Mouse (Mus musculus) forebrain, embryonic 11.5 days (tissue): ENCODE results near the gene Map4k3. TPM values are rescaled to one million over a fixed set of nuclear protein-coding genes. Genes with fewer than 3 reads are reported as not detected.

Experiments used
- ATAC-seq: fragments of 200-750 bp; cut with Nextera tagmentation; replicated peaks from 2 replicates; pipeline ENCODE4 v1.8.0; 2017; ENCODE audit warnings: moderate TSS enrichment; ENCODE audit not compliant: low FRiP score
- DNase-seq: peaks from one replicate; pipeline ENCODE4 v3.0.0-alpha.2; 2017; ENCODE audit warnings: low spot score
- H3K27ac ChIP-seq: fragments of 300-500 bp; sonication (generic); 2 replicates; pipeline ENCODE4 v1.5.1; 2014; ENCODE audit warnings: low read depth, low read length
- H3K27me3 ChIP-seq: fragments of 300-500 bp; sonication (generic); 2 replicates; pipeline ENCODE4 v1.6.1; 2014; ENCODE audit warnings: mild to moderate bottlenecking, low read length, mixed read lengths; ENCODE audit not compliant: control insufficient read depth, insufficient read depth
- H3K36me3 ChIP-seq: fragments of 300-500 bp; sonication (generic); 2 replicates; pipeline ENCODE4 v1.6.1; 2014; ENCODE audit warnings: mild to moderate bottlenecking, low read length, moderate library complexity, mixed read lengths; ENCODE audit not compliant: control insufficient read depth, insufficient read depth
- H3K4me1 ChIP-seq: fragments of 300-500 bp; sonication (generic); replicated peaks from 2 replicates; pipeline ENCODE4 v1.6.1; 2014; ENCODE audit warnings: low read length, mixed read lengths; ENCODE audit not compliant: control insufficient read depth, insufficient read depth
- H3K4me2 ChIP-seq: fragments of 300-500 bp; sonication (generic); 2 replicates; pipeline ENCODE4 v1.6.1; 2014; ENCODE audit warnings: low read depth, mild to moderate bottlenecking, low read length, moderate library complexity, mixed read lengths; ENCODE audit not compliant: severe bottlenecking
- H3K4me3 ChIP-seq: fragments of 300-500 bp; sonication (generic); 2 replicates; pipeline ENCODE4 v1.5.1; 2014; ENCODE audit warnings: low read depth, low read length
- H3K9ac ChIP-seq: fragments of 300-500 bp; sonication (generic); 2 replicates; pipeline ENCODE4 v1.6.1; 2014; ENCODE audit warnings: low read length
- H3K9me3 ChIP-seq: fragments of 300-500 bp; sonication (generic); 2 replicates; pipeline ENCODE4 v1.6.1; 2016; ENCODE audit warnings: low read length, mixed read lengths; ENCODE audit not compliant: control insufficient read depth
- WGBS: fragments of 180-500 bp; shearing (Covaris S2); extraction: QIAGEN DNeasy Blood & Tissue Kit; methylation state at CpG from one replicate; pipeline ENCODE4 v1.1.7; 2014; 5-methylcytosine and 5-hydroxymethylcytosine counted together
- polyA plus RNA-seq: library from polyadenylated mRNA; unstranded; fragments of >200 nt; fragmentation: Nextera tagmentation; extraction: Ambion mirVana; gene quantifications from 2 replicates; pipeline ENCODE4 v1.2.1, GENCODE M21; 2014

Map4k3 gene
- 26.6 and 28.1 TPM in 2 replicates for polyA plus RNA-seq

DNA sequence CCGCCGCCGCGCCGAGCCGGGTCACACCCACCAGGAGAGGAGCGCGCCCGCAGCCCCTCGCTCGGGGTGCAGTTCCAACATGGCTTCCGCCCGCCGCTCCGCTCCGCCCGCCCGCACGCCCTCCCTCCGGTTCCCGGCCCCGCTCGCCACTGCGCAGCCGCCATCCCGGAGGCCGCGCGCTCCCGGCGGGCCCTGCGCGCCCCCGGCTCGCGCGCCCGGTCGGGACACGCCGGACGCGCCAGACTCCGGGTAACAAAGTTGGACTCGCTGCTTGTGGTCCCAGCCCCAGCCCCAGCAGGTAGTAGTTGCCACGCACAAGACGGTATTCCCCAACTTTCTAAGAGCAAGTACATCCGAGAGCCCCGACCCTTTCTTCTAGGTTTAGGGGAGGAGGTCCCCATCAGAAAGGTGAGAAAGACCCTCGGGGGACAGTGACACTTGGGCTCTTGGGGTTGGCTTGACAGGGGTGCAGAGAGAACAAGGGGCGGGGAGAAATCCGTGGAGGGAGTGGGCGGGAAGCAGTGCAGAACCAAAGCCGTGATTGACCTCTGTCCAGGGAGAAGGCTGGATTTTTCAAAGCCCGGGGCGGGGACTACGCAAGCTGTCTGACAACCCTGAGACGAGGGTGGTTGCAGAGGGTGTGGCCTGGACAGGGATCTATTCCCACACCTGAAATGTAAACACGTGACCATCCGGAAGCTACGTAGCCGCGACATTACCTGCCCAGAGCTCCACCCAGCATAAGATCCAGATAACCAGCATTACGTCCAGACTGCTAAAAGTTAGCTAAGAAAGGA is at the start of gene Map4k3:
TSS of gene Map4k3 (minus strand) at position 424 of the 797 bp plus-strand sequence.
- no peaks in the 10 kb centered on the region; the same call in 1 of the 2 replicates for H3K4me1 ChIP-seq
- H3K4me3 ChIP-seq = peak within 1 kb of the TSS; percentile 73
- H3K9me3 ChIP-seq = no peaks in the 10 kb centered on the region
- H3K9ac ChIP-seq = peak within 1 kb of the TSS; percentile 88
- ATAC-seq = peak; percentile 96
- no peaks in the 10 kb centered on the region for H3K36me3 ChIP-seq
- peak; percentile 95 for DNase-seq
- H3K27me3 ChIP-seq = no peaks in the 10 kb centered on the region
- peak within 1 kb of the TSS; percentile 78 for H3K4me2 ChIP-seq
- peak within 1 kb of the TSS; percentile 89 for H3K27ac ChIP-seq
- WGBS = 1% methylated on average over 48 of the region's 64 CpGs

GRCm38 (mm10) chr17:80777581-80777980 is 49.3 kb upstream of the Map4k3 start:
- no peak overlapping the region for H3K27ac ChIP-seq
- no peak for ATAC-seq
- H3K4me1 ChIP-seq = no peaks in the 10 kb centered on the region
- H3K9ac ChIP-seq = no peak overlapping the region
- H3K36me3 ChIP-seq = no peaks in the 10 kb centered on the region
- no peaks in the 10 kb centered on the region for H3K9me3 ChIP-seq
- DNase-seq = no peak
- no peak overlapping the region for H3K4me3 ChIP-seq
- H3K27me3 ChIP-seq = no peaks in the 10 kb centered on the region
- H3K4me2 ChIP-seq = no peak overlapping the region
- 68% methylated on average over 1 of the region's 1 CpGs for WGBS

GRCm38 (mm10) chr17:80775178-80775788 is 47.0 kb upstream of the Map4k3 start:
- Histone ChIP-seq H3K4me1 (no peaks in the 10 kb centered on the region), H3K4me3 (no peak overlapping the region), H3K4me2 (no peak overlapping the region), H3K27me3 (no peaks in the 10 kb centered on the region), H3K36me3 (no peaks in the 10 kb centered on the region), H3K27ac (no peak overlapping the region), H3K9me3 (no peaks in the 10 kb centered on the region), H3K9ac (no peak overlapping the region)
- no peak for ATAC-seq
- DNase-seq = no peak
- 84% methylated on average over 8 of the region's 8 CpGs for WGBS

- DNase-seq (no peak), ATAC-seq (no peak)
- Histone ChIP-seq H3K9me3 (no peaks in the 10 kb centered on the region), H3K4me3 (no peak overlapping the region), H3K9ac (no peak overlapping the region), H3K27ac (no peak overlapping the region), H3K27me3 (no peaks in the 10 kb centered on the region), H3K36me3 (no peaks in the 10 kb centered on the region), H3K4me1 (no peaks in the 10 kb centered on the region), H3K4me2 (no peak overlapping the region)
- 82% methylated on average over 14 of the region's 14 CpGs for WGBS
These were observed 44.5 kb upstream of the Map4k3 start for GRCm38 (mm10) chr17:80772545-80773453.

GRCm38 (mm10) chr17:80770065-80770464 is 41.8 kb upstream of the Map4k3 start:
- ATAC-seq (no peak), DNase-seq (no peak)
- Histone ChIP-seq H3K27me3 (no peaks in the 10 kb centered on the region), H3K9me3 (no peaks in the 10 kb centered on the region), H3K27ac (no peak overlapping the region), H3K4me3 (no peak overlapping the region), H3K36me3 (no peaks in the 10 kb centered on the region), H3K4me2 (no peak overlapping the region), H3K4me1 (no peaks in the 10 kb centered on the region), H3K9ac (no peak overlapping the region)
- 67% methylated on average over 1 of the region's 1 CpGs for WGBS

DNA sequence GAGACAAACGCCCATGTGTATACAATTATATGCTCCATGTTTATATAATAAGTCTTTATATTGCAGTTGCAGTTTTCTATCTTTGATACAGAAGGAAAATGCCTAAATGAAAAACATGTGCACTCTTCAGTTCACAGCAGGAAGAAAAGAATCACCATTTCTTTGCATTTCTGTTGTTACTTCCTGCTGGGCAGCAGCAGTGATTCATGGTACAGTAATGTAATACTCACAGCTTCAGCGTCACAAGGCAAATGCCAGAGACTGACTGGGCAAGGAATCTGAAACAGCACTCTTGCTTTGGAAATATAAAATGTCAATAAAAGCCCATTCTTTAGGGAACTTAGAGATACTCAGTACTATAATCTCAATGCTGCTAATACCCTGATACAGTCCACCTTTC is 36.9 kb upstream of the Map4k3 start:
- Histone ChIP-seq H3K27ac (no peak overlapping the region), H3K4me2 (no peak overlapping the region), H3K27me3 (no peaks in the 10 kb centered on the region), H3K9ac (no peak overlapping the region), H3K4me1 (no peaks in the 10 kb centered on the region), H3K9me3 (no peaks in the 10 kb centered on the region), H3K36me3 (no peaks in the 10 kb centered on the region), H3K4me3 (no peak overlapping the region)
- no peak for ATAC-seq
- 71% methylated on average over 2 of the region's 2 CpGs for WGBS
- no peak for DNase-seq

DNA sequence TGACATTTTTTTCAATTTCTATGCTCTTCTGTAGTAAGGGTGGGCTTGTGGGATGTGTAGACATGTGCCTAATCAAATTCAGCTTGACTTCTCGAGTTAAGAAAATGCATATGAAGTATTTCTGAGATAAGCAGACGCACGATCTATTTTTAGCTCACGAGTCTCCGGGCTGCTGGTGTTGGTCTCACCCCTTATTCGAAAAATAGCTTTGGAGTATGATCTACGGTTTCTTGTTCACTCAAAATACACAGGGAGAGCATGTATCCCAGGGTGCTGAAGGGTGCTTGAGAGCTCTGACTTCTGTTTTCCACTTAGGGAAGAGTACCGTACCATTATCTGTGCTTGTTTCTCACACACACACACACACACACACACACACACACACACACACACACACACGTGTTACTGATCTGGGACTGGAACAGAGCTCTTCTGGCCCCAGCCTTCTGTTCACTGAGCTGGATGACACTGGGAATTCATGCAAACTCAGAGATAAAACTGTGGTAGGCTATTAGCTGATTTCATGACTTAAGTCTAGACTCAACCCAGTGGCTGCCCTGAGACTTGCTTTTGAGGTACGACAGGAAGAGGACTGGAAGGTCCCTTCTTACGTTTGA is 34.9 kb upstream of the Map4k3 start:
- no peak overlapping the region for H3K4me3 ChIP-seq
- no peak overlapping the region for H3K27ac ChIP-seq
- H3K27me3 ChIP-seq = no peaks in the 10 kb centered on the region
- DNase-seq (no peak), ATAC-seq (no peak)
- 83% methylated on average over 11 of the region's 11 CpGs for WGBS
- H3K4me1 ChIP-seq = no peaks in the 10 kb centered on the region
- H3K9me3 ChIP-seq = no peaks in the 10 kb centered on the region
- no peaks in the 10 kb centered on the region for H3K36me3 ChIP-seq
- H3K4me2 ChIP-seq = no peak overlapping the region
- H3K9ac ChIP-seq = no peak overlapping the region

- DNase-seq (no peak), ATAC-seq (no peak)
- no peaks in the 10 kb centered on the region for H3K9me3 ChIP-seq
- H3K4me2 ChIP-seq = no peak overlapping the region
- no peak overlapping the region for H3K4me3 ChIP-seq
- no peak overlapping the region for H3K9ac ChIP-seq
- no peaks in the 10 kb centered on the region for H3K36me3 ChIP-seq
- WGBS = 79% methylated on average over 9 of the region's 9 CpGs
- H3K27me3 ChIP-seq = no peaks in the 10 kb centered on the region
- no peak overlapping the region for H3K27ac ChIP-seq
- no peaks in the 10 kb centered on the region for H3K4me1 ChIP-seq
These were observed 34.2 kb upstream of the Map4k3 start for GRCm38 (mm10) chr17:80762391-80763040.
